Mouse (Mus musculus): Measurements from ENCODE around the gene Adtrp. TPM values are rescaled to one million over a fixed set of nuclear protein-coding genes. Genes with fewer than 3 reads are reported as not detected.

Adtrp gene
- polyA plus RNA-seq, 1 experiment from 2014 or later, result 3.0 TPM

Other genes with a start within 250 kb of the Adtrp start
- gene Tmem170b, start 241.8 kb downstream of the Adtrp start, polyA plus RNA-seq (2015; fragmentation: Nextera tagmentation; extraction: Ambion mirVana), result 6.2 and 6.3 TPM in 2 replicates
- 1.7 and 2.3 TPM in 2 replicates for gene Hivep1, start 204.3 kb upstream of the Adtrp start, polyA plus RNA-seq (2015; fragmentation: Nextera tagmentation; extraction: Ambion mirVana)

All from liver, embryonic 16.5 days (tissue).